Mouse (Mus musculus): ENCODE measurements around the gene Pla2g10. TPM values are rescaled to one million over a fixed set of nuclear protein-coding genes. Genes with fewer than 3 reads are reported as not detected.

Pla2g10 gene
- polyA plus RNA-seq, 1 experiment: not detected

GRCm38 (mm10) chr16:13732786-13733185 is 2.0 kb upstream of the Pla2g10 start:
- no peak for TF ChIP-seq POLR2A (IDR thresholded peaks at IDR 0.05; ENCODE audit: borderline replicate concordance, low read depth, low read length)
- no peak for TF ChIP-seq CTCF (IDR thresholded peaks at IDR 0.05; ENCODE audit: low read depth, low read length)
- Histone ChIP-seq H3K4me1 (ENCODE audit: control insufficient read depth, insufficient read depth, low read length) (peaks cover 6% of the 10 kb centered on the region), H3K27ac (ENCODE audit: insufficient read depth, low read depth, low read length) (no peak overlapping the region), H3K4me3 (ENCODE audit: insufficient read depth, low read length) (no peak overlapping the region)

GRCm38 (mm10) chr16:13729428-13729827 is 1.4 kb downstream of the Pla2g10 start:
- Histone ChIP-seq H3K4me3 (ENCODE audit: insufficient read depth, low read length) (no peak overlapping the region), H3K4me1 (ENCODE audit: control insufficient read depth, insufficient read depth, low read length) (peaks cover 3% of the 10 kb centered on the region; the same call in 1 of the 2 replicates), H3K27ac (ENCODE audit: insufficient read depth, low read depth, low read length) (no peak overlapping the region)
- TF ChIP-seq POLR2A (IDR thresholded peaks at IDR 0.05; ENCODE audit: borderline replicate concordance, low read depth, low read length) (no peak), CTCF (IDR thresholded peaks at IDR 0.05; ENCODE audit: low read depth, low read length) (no peak)

DNA sequence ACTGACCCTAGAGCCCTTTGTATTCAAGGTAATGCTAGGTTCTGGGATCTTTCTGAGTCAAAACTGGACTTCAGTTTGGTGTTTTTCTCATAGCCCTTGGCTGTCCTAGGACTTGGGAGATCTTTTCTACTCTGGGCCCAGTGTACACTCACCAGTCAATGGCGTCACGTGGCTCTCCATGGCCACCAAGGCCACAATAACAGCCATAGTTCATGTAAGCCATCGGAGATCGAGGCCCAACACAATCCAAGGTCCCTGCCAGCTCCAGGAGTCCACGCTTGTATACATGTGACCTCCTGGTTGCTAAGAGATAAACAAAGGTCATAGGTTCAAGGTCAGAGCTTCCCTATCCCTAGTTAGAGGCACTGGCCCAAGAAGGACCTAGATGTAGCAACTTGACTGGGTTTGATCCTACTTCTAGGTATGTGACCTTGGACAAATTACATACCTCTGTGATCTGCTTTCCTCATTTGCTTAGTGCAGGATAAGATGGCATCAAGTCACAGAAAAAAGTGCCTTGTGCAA is 2.9 kb downstream of the Pla2g10 start:
- no peak overlapping the region for H3K27ac ChIP-seq (ENCODE audit: insufficient read depth, low read depth, low read length)
- H3K4me1 ChIP-seq (ENCODE audit: control insufficient read depth, insufficient read depth, low read length): peaks cover 3% of the 10 kb centered on the region; the same call in 1 of the 2 replicates
- H3K4me3 ChIP-seq (ENCODE audit: insufficient read depth, low read length): no peak overlapping the region
- TF ChIP-seq CTCF (IDR thresholded peaks at IDR 0.05; ENCODE audit: low read depth, low read length): no peak
- no peak for TF ChIP-seq POLR2A (IDR thresholded peaks at IDR 0.05; ENCODE audit: borderline replicate concordance, low read depth, low read length)

DNA sequence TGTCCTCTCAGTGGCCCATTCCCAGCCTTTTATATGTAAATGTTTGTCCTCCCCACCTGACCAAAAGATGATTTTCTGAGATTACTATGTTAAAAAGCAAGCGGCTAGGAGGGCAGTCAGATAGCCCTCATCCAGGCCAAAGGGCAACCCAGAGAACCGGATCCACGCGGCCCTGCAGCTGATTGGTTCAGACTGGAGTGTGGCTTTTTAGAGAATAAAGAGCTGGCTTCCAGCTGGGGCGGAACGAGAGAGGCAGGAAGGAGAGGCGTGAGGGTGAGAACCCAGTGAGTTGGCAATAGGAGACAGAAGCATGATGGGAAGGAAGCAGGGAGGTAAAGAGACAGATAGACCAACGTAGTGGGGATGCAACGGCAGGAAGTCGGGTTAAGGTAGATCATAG is 7.8 kb downstream of the Pla2g10 start:
- TF ChIP-seq POLR2A (IDR thresholded peaks at IDR 0.05; ENCODE audit: borderline replicate concordance, low read depth, low read length) (no peak), CTCF (IDR thresholded peaks at IDR 0.05; ENCODE audit: low read depth, low read length) (no peak)

GRCm38 (mm10) chr16:13716821-13717553 is 13.8 kb downstream of the Pla2g10 start:
- H3K27ac ChIP-seq (ENCODE audit: insufficient read depth, low read depth, low read length): peak overlapping the region; percentile 87
- TF ChIP-seq POLR2A (IDR thresholded peaks at IDR 0.05; ENCODE audit: borderline replicate concordance, low read depth, low read length): no peak
- no peak for TF ChIP-seq CTCF (IDR thresholded peaks at IDR 0.05; ENCODE audit: low read depth, low read length)
- H3K4me3 ChIP-seq (ENCODE audit: insufficient read depth, low read length): no peak overlapping the region
- H3K4me1 ChIP-seq (ENCODE audit: control insufficient read depth, insufficient read depth, low read length): peaks cover 14% of the 10 kb centered on the region

More for the DNA sequence above, 7.8 kb downstream of the Pla2g10 start:
- H3K27ac ChIP-seq (ENCODE audit: insufficient read depth, low read depth, low read length): no peak overlapping the region
- no peaks in the 10 kb centered on the region for H3K4me1 ChIP-seq (ENCODE audit: control insufficient read depth, insufficient read depth, low read length)
- H3K4me3 ChIP-seq (ENCODE audit: insufficient read depth, low read length): no peak overlapping the region

DNA sequence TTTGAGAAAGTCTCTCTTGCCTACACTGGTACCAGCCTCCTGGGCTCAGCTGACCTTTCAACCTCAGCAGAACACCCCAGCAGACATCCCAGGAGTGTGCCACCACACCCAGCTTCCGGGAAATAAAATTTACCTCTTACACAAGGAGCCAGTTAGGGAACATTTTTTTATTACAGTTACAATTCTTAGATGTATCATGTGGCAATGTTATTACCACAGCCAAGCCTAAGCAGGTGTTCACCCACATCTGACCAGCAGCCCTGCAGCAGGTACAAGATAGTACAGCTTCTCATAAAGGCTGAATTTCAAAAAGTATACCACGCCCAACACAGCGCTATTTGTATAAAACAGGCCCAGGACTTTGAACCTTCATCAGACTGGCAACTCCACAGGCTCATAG is 15.9 kb downstream of the Pla2g10 start:
- H3K27ac ChIP-seq (ENCODE audit: insufficient read depth, low read depth, low read length): no peak overlapping the region
- no peak overlapping the region for H3K4me3 ChIP-seq (ENCODE audit: insufficient read depth, low read length)
- peaks cover 14% of the 10 kb centered on the region for H3K4me1 ChIP-seq (ENCODE audit: control insufficient read depth, insufficient read depth, low read length)
- TF ChIP-seq CTCF (IDR thresholded peaks at IDR 0.05; ENCODE audit: low read depth, low read length) (no peak), POLR2A (IDR thresholded peaks at IDR 0.05; ENCODE audit: borderline replicate concordance, low read depth, low read length) (no peak)

DNA sequence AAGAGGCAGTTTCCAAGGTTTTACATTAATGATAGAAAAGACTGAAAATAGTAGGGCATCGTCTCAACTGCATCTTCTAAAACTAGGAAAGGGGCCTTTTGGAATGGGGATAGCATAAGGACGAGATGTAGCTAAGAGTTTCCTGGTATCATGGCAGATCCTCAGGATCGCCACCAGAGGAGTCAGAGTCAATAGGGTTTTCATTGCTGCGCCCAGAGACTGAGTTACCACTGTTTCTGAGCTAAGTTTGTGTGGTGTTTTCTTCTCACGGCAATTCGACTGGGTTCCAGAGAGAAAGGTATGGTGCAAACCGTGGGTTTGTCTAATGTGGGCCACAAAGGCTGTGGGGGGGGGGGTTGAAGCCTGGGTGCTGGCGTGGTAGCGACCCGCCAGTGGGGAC is 26.1 kb downstream of the Pla2g10 start:
- TF ChIP-seq POLR2A (IDR thresholded peaks at IDR 0.05; ENCODE audit: borderline replicate concordance, low read depth, low read length) (no peak), CTCF (IDR thresholded peaks at IDR 0.05; ENCODE audit: low read depth, low read length) (no peak)
- no peaks in the 10 kb centered on the region for H3K4me1 ChIP-seq (ENCODE audit: control insufficient read depth, insufficient read depth, low read length)
- no peak overlapping the region for H3K4me3 ChIP-seq (ENCODE audit: insufficient read depth, low read length)
- no peak overlapping the region for H3K27ac ChIP-seq (ENCODE audit: insufficient read depth, low read depth, low read length)

DNA sequence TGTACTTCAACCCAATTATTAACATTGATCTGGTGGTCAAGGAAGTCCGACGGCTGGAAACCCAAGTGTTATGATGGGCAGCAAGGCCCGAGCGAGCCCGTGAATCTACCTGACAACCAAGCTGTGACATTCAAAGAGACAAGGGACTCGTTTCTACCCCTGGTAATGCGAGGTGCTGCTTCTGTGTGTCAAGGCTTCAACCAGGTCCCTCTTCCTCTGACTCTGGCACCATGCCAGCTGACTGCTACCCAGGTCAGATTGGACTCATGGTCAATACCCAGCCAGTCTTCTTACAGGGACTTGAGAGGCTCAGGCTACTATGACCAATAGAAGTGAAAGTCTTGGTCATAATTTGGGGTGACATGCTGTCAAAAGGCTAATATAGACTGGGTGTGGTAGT is 28.6 kb downstream of the Pla2g10 start:
- no peak for TF ChIP-seq POLR2A (IDR thresholded peaks at IDR 0.05; ENCODE audit: borderline replicate concordance, low read depth, low read length)
- TF ChIP-seq CTCF (IDR thresholded peaks at IDR 0.05; ENCODE audit: low read depth, low read length): no peak
- Histone ChIP-seq H3K4me3 (ENCODE audit: insufficient read depth, low read length) (no peak overlapping the region), H3K27ac (ENCODE audit: insufficient read depth, low read depth, low read length) (no peak overlapping the region), H3K4me1 (ENCODE audit: control insufficient read depth, insufficient read depth, low read length) (no peaks in the 10 kb centered on the region)

GRCm38 (mm10) chr16:13698998-13699397 is 31.8 kb downstream of the Pla2g10 start:
- no peak overlapping the region for H3K4me3 ChIP-seq (ENCODE audit: insufficient read depth, low read length)
- H3K27ac ChIP-seq (ENCODE audit: insufficient read depth, low read depth, low read length): no peak overlapping the region
- no peaks in the 10 kb centered on the region for H3K4me1 ChIP-seq (ENCODE audit: control insufficient read depth, insufficient read depth, low read length)
- TF ChIP-seq POLR2A (IDR thresholded peaks at IDR 0.05; ENCODE audit: borderline replicate concordance, low read depth, low read length) (no peak), CTCF (IDR thresholded peaks at IDR 0.05; ENCODE audit: low read depth, low read length) (peak; percentile 45)

GRCm38 (mm10) chr16:13678601-13679319 is 52.0 kb downstream of the Pla2g10 start:
- no peaks in the 10 kb centered on the region; the same call in 1 of the 2 replicates for H3K4me1 ChIP-seq (ENCODE audit: control insufficient read depth, insufficient read depth, low read length)
- no peak overlapping the region for H3K27ac ChIP-seq (ENCODE audit: insufficient read depth, low read depth, low read length)
- no peak overlapping the region for H3K4me3 ChIP-seq (ENCODE audit: insufficient read depth, low read length)
- no peak for TF ChIP-seq POLR2A (IDR thresholded peaks at IDR 0.05; ENCODE audit: borderline replicate concordance, low read depth, low read length)
- no peak for TF ChIP-seq CTCF (IDR thresholded peaks at IDR 0.05; ENCODE audit: low read depth, low read length)

Data from bone marrow macrophage, adult 2 months (primary cell).